Mouse (Mus musculus) lung, postnatal 0 days (tissue): ENCODE measurements at regions not wholly inside any gene's neighbourhood (a gene's known extent, or its start where the extent isn't known, plus 50 kb on each side); places are given as distances from the start of the nearest gene placed in this dataset.

ENCODE experiments used
- CTCF ChIP-seq: IDR thresholded peaks from 2 replicates; pipeline ENCODE4 v1.5.1; 2016; ENCODE audit warnings: antibody characterized with exemption, mild to moderate bottlenecking
- EP300 ChIP-seq: IDR thresholded peaks from 2 replicates; pipeline ENCODE4 v1.6.1; 2016; ENCODE audit warnings: antibody characterized with exemption, mild to moderate bottlenecking, control low read depth

DNA sequence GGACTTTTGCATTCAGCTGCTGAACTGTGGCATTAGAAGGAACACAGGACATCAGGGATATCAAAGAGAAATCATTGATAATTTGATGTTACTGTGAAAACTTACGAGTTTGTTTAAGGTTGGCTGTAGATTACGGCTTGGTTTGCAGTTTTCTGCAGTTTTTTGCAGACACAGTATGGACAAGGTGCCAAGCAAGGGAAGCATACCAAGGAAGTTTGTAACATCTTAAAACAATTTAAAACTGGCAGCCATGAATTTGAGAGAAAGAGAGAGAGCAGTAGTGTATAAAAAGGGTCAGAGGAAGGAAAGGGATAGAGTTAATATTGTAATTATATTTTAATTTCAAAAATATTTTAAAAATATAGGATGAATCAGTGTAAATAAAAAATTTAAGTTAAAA lies 453.4 kb upstream of the Adamts5 start:
- TF ChIP-seq EP300 (no peak), CTCF (no peak)
